Mouse (Mus musculus) MEL (cell line): ENCODE measurements around the gene Plekhh3.

Experiments
- BHLHE40 ChIP-seq: IDR thresholded peaks from 2 replicates; pipeline ENCODE4 v1.6.1; 2012; ENCODE audit warnings: low read depth, mild to moderate bottlenecking, inconsistent platforms, low read length, improper control_type of control experiment, borderline replicate concordance
- CTCF ChIP-seq, 3 experiments: IDR thresholded peaks in 2 of 3; conservative IDR thresholded peaks in 1 of 3; 2 replicates each; pipeline ENCODE4 v1.5.1; 2011 to 2012; ENCODE audit warnings: low read length in 3 of 3, low read depth in 2 of 3, mild to moderate bottlenecking in 2 of 3, improper control_type of control experiment in 1 of 3, inconsistent platforms in 1 of 3, mixed read lengths in 1 of 3, moderate library complexity in 1 of 3; ENCODE audit not compliant: control insufficient read depth in 1 of 3, insufficient read depth in 1 of 3, poor library complexity in 1 of 3, severe bottlenecking in 1 of 3
- E2F4 ChIP-seq: IDR thresholded peaks from 2 replicates; pipeline ENCODE4 v1.6.1; 2011; ENCODE audit warnings: low read depth, low read length, improper control_type of control experiment, borderline replicate concordance
- EP300 ChIP-seq, 2 experiments: IDR thresholded peaks; 2 replicates each; pipeline ENCODE4 v1.6.1; 2011; ENCODE audit warnings: improper control_type of control experiment in 2 of 2, low read length in 2 of 2, low read depth in 1 of 2, mild to moderate bottlenecking in 1 of 2
- GATA1 ChIP-seq: IDR thresholded peaks from 2 replicates; pipeline ENCODE4 v1.6.1; 2011; ENCODE audit warnings: low read depth, low read length, improper control_type of control experiment
- MAFK ChIP-seq: IDR thresholded peaks from 2 replicates; pipeline ENCODE4 v1.6.1; 2011; ENCODE audit warnings: low read depth, mild to moderate bottlenecking, low read length, improper control_type of control experiment, borderline replicate concordance
- MAX ChIP-seq: IDR thresholded peaks from 2 replicates; pipeline ENCODE4 v1.6.1; 2011; ENCODE audit warnings: low read length, improper control_type of control experiment
- MEF2A ChIP-seq: IDR thresholded peaks from 2 replicates; pipeline ENCODE4 v1.6.1; 2014; ENCODE audit warnings: low read depth, mild to moderate bottlenecking, inconsistent platforms, low read length, improper control_type of control experiment; ENCODE audit not compliant: poor library complexity, insufficient replicate concordance, severe bottlenecking; ENCODE audit errors: extremely low read depth
- POLR2A ChIP-seq, 2 experiments: IDR thresholded peaks; 2 replicates each; pipeline ENCODE4 v1.6.1; 2011 to 2012; ENCODE audit warnings: low read length in 2 of 2, mild to moderate bottlenecking in 2 of 2, control low read depth in 1 of 2, improper control_type of control experiment in 1 of 2, low read depth in 1 of 2, moderate library complexity in 1 of 2; ENCODE audit not compliant: control insufficient read depth in 1 of 2, insufficient read depth in 1 of 2, poor library complexity in 1 of 2
- POLR2AphosphoS2 ChIP-seq: IDR thresholded peaks from 2 replicates; pipeline ENCODE4 v1.6.1; 2011; ENCODE audit warnings: low read length, improper control_type of control experiment
- USF2 ChIP-seq, 2 experiments: IDR thresholded peaks; 2 replicates each; pipeline ENCODE4 v1.6.1; 2011 to 2012; ENCODE audit warnings: improper control_type of control experiment in 2 of 2, low read length in 2 of 2, borderline replicate concordance in 1 of 2, inconsistent platforms in 1 of 2, low read depth in 1 of 2, mild to moderate bottlenecking in 1 of 2; ENCODE audit not compliant: insufficient read depth in 1 of 2

- TF ChIP-seq POLR2A (IDR thresholded peaks at IDR 0.05; ENCODE audit: control insufficient read depth in 1 of 2, insufficient read depth in 1 of 2, low read depth in 1 of 2, low read length in 2 of 2, poor library complexity in 1 of 2) (no peak), MAX (no peak), E2F4 (no peak), MAFK (no peak), CTCF (IDR thresholded peaks at IDR 0.05 in 2 of 3, conservative IDR thresholded peaks at IDR 0.05 in 1 of 3; ENCODE audit: control insufficient read depth in 1 of 3, insufficient read depth in 1 of 3, low read depth in 2 of 3, low read length in 3 of 3, poor library complexity in 1 of 3, severe bottlenecking in 1 of 3) (no peak), USF2 (IDR thresholded peaks at IDR 0.05; ENCODE audit: borderline replicate concordance in 1 of 2, insufficient read depth in 1 of 2, low read depth in 1 of 2, low read length in 2 of 2) (no peak), GATA1 (no peak), BHLHE40 (no peak), POLR2AphosphoS2 (no peak), MEF2A (no peak), EP300 (IDR thresholded peaks at IDR 0.05; ENCODE audit: low read depth in 1 of 2, low read length in 2 of 2) (no peak)
Observed at GRCm38 (mm10) chr11:101164351-101164665, 6.8 kb downstream of the Plekhh3 start.
